In the genomic region with DNA sequence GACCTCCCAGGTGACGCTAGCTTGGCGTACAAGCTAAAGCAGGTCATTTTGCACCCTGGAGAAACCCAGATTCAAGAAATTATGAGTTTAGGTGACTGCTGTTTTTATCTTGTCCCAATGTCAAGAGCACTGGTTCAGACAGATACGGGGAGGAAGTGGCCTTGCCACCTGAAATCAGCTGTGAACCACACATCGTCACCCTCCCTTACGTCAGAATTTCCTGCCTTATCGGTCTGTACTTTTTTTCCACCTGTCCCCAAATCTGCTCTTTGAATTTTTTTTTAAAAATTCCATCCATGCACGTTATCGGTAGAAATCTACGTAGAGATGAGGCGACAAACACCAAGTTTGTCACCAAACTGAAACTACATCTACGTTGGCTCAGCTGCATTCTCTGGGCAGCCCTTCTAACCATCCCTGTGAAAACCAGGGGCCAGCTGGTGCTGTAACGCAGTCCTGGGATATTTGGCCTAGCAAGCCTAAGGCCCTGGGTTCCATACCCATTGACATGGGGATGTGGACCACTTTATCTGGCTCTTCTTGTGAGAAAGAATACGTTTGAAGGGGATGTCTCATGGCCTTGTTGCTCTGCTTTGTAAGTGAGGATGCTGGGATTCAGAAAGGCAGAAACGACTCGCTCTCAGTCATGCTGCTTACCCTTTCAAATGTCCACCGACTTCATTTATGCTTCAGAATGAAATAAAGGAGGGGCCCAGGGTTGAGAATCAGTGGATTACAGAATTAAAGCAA, we compare ENCODE assay signal across 8 mouse cellular contexts. TPM values are rescaled to one million over a fixed set of nuclear protein-coding genes. Genes with fewer than 3 reads are reported as not detected.
DNase-seq lines count a peak whose midpoint lies in the region; ATAC-seq and TF ChIP-seq lines count a peak whose summit lies in the region.

No protein-coding gene starts in this region.

- no peak for TF ChIP-seq CTCF in ES-Bruce4 (IDR thresholded peaks at IDR 0.05; ENCODE audit: low read depth, low read length)

- peaks cover 57% of the 10 kb centered on the region for H3K4me1 ChIP-seq in heart, embryonic 12.5 days (replicated peaks)
- peaks cover 2% of the 10 kb centered on the region for H3K4me1 ChIP-seq in ES-Bruce4 (ENCODE audit: control insufficient read depth, insufficient read depth, low read length)
- peaks cover 94% of the 10 kb centered on the region for H3K4me1 ChIP-seq in hindbrain, embryonic 10.5 days (replicated peaks)
- peaks cover 25% of the 10 kb centered on the region for H3K4me1 ChIP-seq in stomach, embryonic 16.5 days (ENCODE audit: control insufficient read depth, insufficient read depth, low read length)

- H3K4me2 ChIP-seq in heart, embryonic 12.5 days, result peak overlapping the region; percentile 100
- H3K4me2 ChIP-seq in stomach, embryonic 16.5 days (ENCODE audit: low read depth, low read length), result peak overlapping the region; percentile 99

- no peak for TF ChIP-seq POLR2A in ES-Bruce4 (IDR thresholded peaks at IDR 0.05; ENCODE audit: insufficient read depth, low read length)

- H3K9ac ChIP-seq in heart, embryonic 12.5 days, result peak overlapping the region; percentile 86
- H3K9ac ChIP-seq in ES-Bruce4 (ENCODE audit: low read depth, poor library complexity, severe bottlenecking), result peak overlapping the region; percentile 92
- H3K9ac ChIP-seq in stomach, embryonic 16.5 days (ENCODE audit: low read length), result peak overlapping the region; percentile 87; the same call in 1 of the 2 replicates

- no peaks in the 10 kb centered on the region for H3K9me3 ChIP-seq in heart, embryonic 12.5 days (replicated peaks)
- no peaks in the 10 kb centered on the region for H3K9me3 ChIP-seq in ES-Bruce4 (replicated peaks; ENCODE audit: control insufficient read depth, insufficient read depth, low read length, poor library complexity, severe bottlenecking)
- no peaks in the 10 kb centered on the region for H3K9me3 ChIP-seq in hindbrain, embryonic 10.5 days
- no peaks in the 10 kb centered on the region for H3K9me3 ChIP-seq in stomach, embryonic 16.5 days (replicated peaks; ENCODE audit: control insufficient read depth, low read length)

- H3K27ac ChIP-seq in heart, embryonic 12.5 days (ENCODE audit: poor library complexity, severe bottlenecking), result peak overlapping the region; percentile 92
- H3K27ac ChIP-seq in ES-Bruce4 (ENCODE audit: insufficient read depth, low read length), result peak overlapping the region; percentile 86
- H3K27ac ChIP-seq in hindbrain, embryonic 10.5 days, result peak overlapping the region; percentile 97
- peak overlapping the region; percentile 10; the same call in 1 of the 2 replicates for H3K27ac ChIP-seq in stomach, embryonic 16.5 days (ENCODE audit: low read length)

- peak overlapping the region; percentile 70 for H3K4me3 ChIP-seq in heart, embryonic 12.5 days
- H3K4me3 ChIP-seq in ES-Bruce4 (ENCODE audit: low read depth, low read length), result peak overlapping the region; percentile 57
- peak overlapping the region; percentile 71 for H3K4me3 ChIP-seq in hindbrain, embryonic 10.5 days
- H3K4me3 ChIP-seq in stomach, embryonic 16.5 days (replicated peaks; ENCODE audit: low read length), result peak overlapping the region; percentile 74

- peaks cover 3% of the 10 kb centered on the region; the same call in 1 of the 2 replicates for H3K36me3 ChIP-seq in heart, embryonic 12.5 days
- H3K36me3 ChIP-seq in ES-Bruce4 (ENCODE audit: control insufficient read depth, insufficient read depth, low read length, poor library complexity, severe bottlenecking), result no peaks in the 10 kb centered on the region
- H3K36me3 ChIP-seq in hindbrain, embryonic 10.5 days, result no peaks in the 10 kb centered on the region
- no peaks in the 10 kb centered on the region for H3K36me3 ChIP-seq in stomach, embryonic 16.5 days (ENCODE audit: control insufficient read depth, insufficient read depth, low read length)

- TF ChIP-seq EP300 in ES-Bruce4 (IDR thresholded peaks at IDR 0.05; ENCODE audit: insufficient read depth, low read depth, low read length), result no peak

- ATAC-seq in heart, embryonic 12.5 days (ENCODE audit: insufficient number of reproducible peaks, low FRiP score), result no peak
- ATAC-seq in megakaryocyte, adult 5-6 weeks (ENCODE audit: poor library complexity, severe bottlenecking), result peak; percentile 65
- no peak for ATAC-seq in stomach, embryonic 16.5 days (ENCODE audit: insufficient read depth, low FRiP score)

- WGBS in heart, embryonic 12.5 days, result 10% methylated on average over 16 of the region's 16 CpGs
- WGBS in hindbrain, embryonic 10.5 days, result 4% methylated on average over 16 of the region's 16 CpGs
- WGBS in stomach, embryonic 16.5 days, result 34% methylated on average over 16 of the region's 16 CpGs

- DNase-seq in heart, adult 9 months (ENCODE audit: low spot score in 2 of 2), result no peak
- peak; percentile 28 for DNase-seq in hindbrain, embryonic 10.5 days (ENCODE audit: low spot score)
- no peak for DNase-seq in urinary bladder, postnatal 36 days (ENCODE audit: low spot score in 2 of 2)
- no peak for DNase-seq in adrenal gland, adult 8-10 months

- H3K27me3 ChIP-seq in heart, embryonic 12.5 days (replicated peaks), result no peaks in the 10 kb centered on the region
- H3K27me3 ChIP-seq in ES-Bruce4 (ENCODE audit: control insufficient read depth, insufficient read depth, low read length, poor library complexity, severe bottlenecking), result no peaks in the 10 kb centered on the region
- no peaks in the 10 kb centered on the region for H3K27me3 ChIP-seq in hindbrain, embryonic 10.5 days (ENCODE audit: insufficient read depth, poor library complexity, severe bottlenecking)
- H3K27me3 ChIP-seq in stomach, embryonic 16.5 days (ENCODE audit: control insufficient read depth, insufficient read depth, low read length), result no peaks in the 10 kb centered on the region

RNA-seq across cellular contexts. Expression of a gene that starts 1.0 kb away (rescaled TPM):
- 38.6 and 39.8 TPM in 2 replicates for polyA plus RNA-seq in heart, embryonic 12.5 days (2016; fragmentation: Nextera tagmentation; extraction: Ambion mirVana)
- 50.3 and 56.8 TPM in 2 replicates for polyA plus RNA-seq in ES-Bruce4 (2011; ENCODE audit: insufficient read depth, insufficient read length, low read depth, missing spikeins)
- 84.6 and 92.4 TPM in 2 replicates for polyA plus RNA-seq in hindbrain, embryonic 10.5 days (2016; fragmentation: Nextera tagmentation; extraction: Ambion mirVana)
- 29.1 and 38.3 TPM in 2 replicates for total RNA-seq in megakaryocyte, adult 5-6 weeks (2015)
- total RNA-seq in megakaryocyte, adult 5-6 weeks (2017), result 31.6 and 38.6 TPM in 2 replicates
- 33.2 and 37.4 TPM in 2 replicates for polyA plus RNA-seq in stomach, embryonic 16.5 days (2015; fragmentation: Nextera tagmentation; extraction: Ambion mirVana)
- total RNA-seq in adrenal gland, adult 8-10 months (2022), result 10 to 100 TPM; 16.9 to 20.0 (median 18.5) TPM

RNA-seq across cellular contexts. Expression of a gene that starts 24.3 kb away (rescaled TPM):
- 22.8 and 23.3 TPM in 2 replicates for polyA plus RNA-seq in heart, embryonic 12.5 days (2016; fragmentation: Nextera tagmentation; extraction: Ambion mirVana)
- 12.7 and 13.3 TPM in 2 replicates for polyA plus RNA-seq in ES-Bruce4 (2011; ENCODE audit: insufficient read depth, insufficient read length, low read depth, missing spikeins)
- polyA plus RNA-seq in hindbrain, embryonic 10.5 days (2016; fragmentation: Nextera tagmentation; extraction: Ambion mirVana), result 10.2 and 11.3 TPM in 2 replicates
- 80.5 and 87.4 TPM in 2 replicates for total RNA-seq in megakaryocyte, adult 5-6 weeks (2015)
- total RNA-seq in megakaryocyte, adult 5-6 weeks (2017), result 21.0 and 21.8 TPM in 2 replicates
- 16.6 and 18.3 TPM in 2 replicates for polyA plus RNA-seq in stomach, embryonic 16.5 days (2015; fragmentation: Nextera tagmentation; extraction: Ambion mirVana)
- 10 to 100 TPM; 11.5 to 13.5 (median 12.0) TPM for total RNA-seq in adrenal gland, adult 8-10 months (2022)

RNA-seq across cellular contexts. Expression of a gene that starts 56.2 kb away (rescaled TPM):
- polyA plus RNA-seq in heart, embryonic 12.5 days (2016; fragmentation: Nextera tagmentation; extraction: Ambion mirVana), result not detected in 2 replicates
- not detected in 2 replicates for polyA plus RNA-seq in ES-Bruce4 (2011; ENCODE audit: insufficient read depth, insufficient read length, low read depth, missing spikeins)
- 0.50 and 2.4 TPM in 2 replicates for polyA plus RNA-seq in hindbrain, embryonic 10.5 days (2016; fragmentation: Nextera tagmentation; extraction: Ambion mirVana)
- total RNA-seq in megakaryocyte, adult 5-6 weeks (2015), result not detected in 2 replicates
- total RNA-seq in megakaryocyte, adult 5-6 weeks (2017), result not detected in 2 replicates
- 1.0 TPM in 1 of 2 replicates, not detected in the other for polyA plus RNA-seq in stomach, embryonic 16.5 days (2015; fragmentation: Nextera tagmentation; extraction: Ambion mirVana)
- total RNA-seq in adrenal gland, adult 8-10 months (2022), result not detected

Comparison
In these comparisons a context has a peak if more than half of its experiments do, and no peak if none do; other contexts are left out.
1. H3K27ac ChIP-seq: peak in every context shown above with its lines; median percentile 97 in hindbrain, embryonic 10.5 days; 92 in heart, embryonic 12.5 days; 86 in ES-Bruce4; 10 in stomach, embryonic 16.5 days.